Mouse (Mus musculus) testis, adult 2 months (tissue): ENCODE measurements at regions not wholly inside any gene's neighbourhood (a gene's known extent, or its start where the extent isn't known, plus 50 kb on each side); places are given as distances from the start of the nearest gene placed in this dataset.

ENCODE experiments used
- CTCF ChIP-seq: fragments of 200-500 bp; IDR thresholded peaks from 2 replicates; pipeline ENCODE4 v1.5.1; 2012; ENCODE audit warnings: low read depth, mild to moderate bottlenecking, inconsistent platforms, low read length, moderate library complexity; ENCODE audit not compliant: control insufficient read depth, insufficient read depth, insufficient replicate concordance
- POLR2A ChIP-seq: fragments of 200-500 bp; IDR thresholded peaks from 2 replicates; pipeline ENCODE4 v1.6.1; 2012; ENCODE audit warnings: low read depth, mild to moderate bottlenecking, inconsistent platforms, low read length, moderate library complexity; ENCODE audit not compliant: control insufficient read depth

- TF ChIP-seq CTCF (no peak), POLR2A (no peak)
Observed at GRCm38 (mm10) chr2:146621167-146621566, 109.0 kb upstream of the Ralgapa2 start.
